Mouse (Mus musculus): Measurements from ENCODE around the gene Kcnf1. TPM values are rescaled to one million over a fixed set of nuclear protein-coding genes. Genes with fewer than 3 reads are reported as not detected.

Kcnf1 gene
- total RNA-seq (2021), result 10 to 100 TPM; 41.3 to 53.9 TPM
- long read RNA-seq, full-length matches to known transcripts, result 66 of 66 reads
- long read RNA-seq, partial matches to known transcripts, result 0 of 66 reads
- long read RNA-seq, other reads (novel, unspliced or antisense), result 0 of 66 reads

DNA sequence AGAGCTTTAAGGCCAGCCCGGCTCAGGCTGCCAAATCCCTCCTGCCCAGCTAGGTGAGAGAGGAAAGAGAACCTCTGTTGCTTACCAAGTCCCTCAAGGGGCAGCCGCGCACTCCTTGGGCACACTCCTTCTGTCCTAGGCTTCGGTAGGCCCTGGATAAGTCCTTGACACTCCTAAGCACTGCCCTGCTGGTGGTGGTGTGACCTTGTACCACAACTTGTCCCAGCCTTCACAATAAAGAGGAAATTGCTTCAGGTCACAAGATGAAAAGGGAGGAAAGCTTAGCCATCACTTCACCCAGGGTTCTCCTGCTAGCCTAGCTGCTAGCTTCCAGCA, at the start of gene Kcnf1:
TSS of gene Kcnf1 (minus strand) at position 132 of the 336 bp plus-strand sequence.
- DNase-seq (ENCODE audit: low spot score in 2 of 2), result no peak

GRCm38 (mm10) chr12:17225012-17225411, 48.3 kb upstream of the Kcnf1 start:
- no peak for DNase-seq (ENCODE audit: low spot score in 2 of 2)

DNA sequence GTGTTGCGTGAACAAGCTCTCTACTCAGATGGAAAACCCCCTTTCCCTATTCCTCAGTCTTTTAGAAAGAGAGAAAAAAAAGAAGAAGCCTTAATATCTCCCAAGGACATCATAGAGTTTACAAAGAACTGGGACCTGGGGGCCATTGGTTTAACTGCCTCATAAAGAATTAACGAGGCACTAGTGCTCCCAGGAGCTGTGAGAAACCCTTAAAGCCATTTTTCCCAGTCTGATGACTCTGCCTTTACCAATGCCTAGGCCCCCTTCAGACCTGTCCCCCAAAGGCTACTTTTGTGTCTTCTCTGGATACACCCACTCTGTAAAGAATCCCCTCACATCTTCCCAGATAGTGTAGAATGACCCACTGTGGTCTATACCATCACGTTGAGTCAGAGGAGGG, 46.4 kb upstream of the Kcnf1 start:
- DNase-seq (ENCODE audit: low spot score in 2 of 2), result no peak

DNA sequence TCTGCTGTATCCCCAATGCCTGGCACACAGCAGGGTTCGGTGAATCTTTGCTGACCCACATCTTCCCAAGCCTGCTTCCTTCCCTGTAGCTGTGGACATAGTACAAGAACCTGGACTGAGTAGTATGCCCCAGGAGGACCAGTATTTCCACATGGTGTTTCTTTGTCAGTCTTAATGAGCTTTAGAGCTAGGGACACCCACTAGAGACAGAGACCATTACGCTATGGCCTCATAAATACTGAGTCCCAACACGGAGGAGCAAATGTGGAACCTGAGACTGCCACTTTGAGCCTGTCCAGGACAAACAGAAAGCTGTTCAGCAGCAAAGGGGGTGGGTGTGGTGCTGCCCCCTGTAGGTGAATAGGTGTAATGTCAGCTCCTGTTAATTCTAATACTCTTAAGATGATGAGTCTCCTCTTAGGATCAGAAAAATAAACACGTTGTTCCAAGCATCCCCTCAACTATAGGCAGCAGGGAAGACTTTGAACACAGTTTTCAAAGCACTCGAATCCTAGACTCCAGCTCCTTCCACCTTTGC, 45.3 kb upstream of the Kcnf1 start:
- no peak for DNase-seq (ENCODE audit: low spot score in 2 of 2)

DNA sequence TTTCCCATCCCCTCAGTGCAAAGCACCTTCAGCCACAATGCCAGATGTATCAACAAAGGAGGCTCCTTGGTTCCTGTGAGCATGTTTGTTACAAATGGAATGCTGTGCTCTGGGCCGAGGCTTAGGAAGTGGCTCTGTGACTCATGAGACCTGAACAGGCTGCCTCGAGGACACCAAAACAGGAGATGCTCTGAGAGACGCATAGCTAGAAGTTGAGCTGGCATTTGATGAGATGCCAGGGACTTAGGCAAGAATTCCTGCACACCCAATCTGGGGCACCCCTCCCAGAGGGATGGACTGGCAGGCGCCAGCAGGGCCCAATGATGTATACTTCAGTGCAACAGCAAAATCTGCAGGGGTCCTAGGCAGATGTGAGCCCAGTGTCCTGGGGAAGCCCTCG, 43.9 kb upstream of the Kcnf1 start:
- no peak for DNase-seq (ENCODE audit: low spot score in 2 of 2)

- no peak for DNase-seq (ENCODE audit: low spot score in 2 of 2)
These were observed 42.4 kb upstream of the Kcnf1 start for GRCm38 (mm10) chr12:17219107-17219506.

GRCm38 (mm10) chr12:17218390-17218789, 41.7 kb upstream of the Kcnf1 start:
- DNase-seq (ENCODE audit: low spot score in 2 of 2), result peak in 1 of 2 experiments; percentile 38

- no peak for DNase-seq (ENCODE audit: low spot score in 2 of 2)
These were observed 39.1 kb upstream of the Kcnf1 start for GRCm38 (mm10) chr12:17215751-17216150.

- DNase-seq (ENCODE audit: low spot score in 2 of 2), result no peak
These were observed 26.0 kb upstream of the Kcnf1 start for GRCm38 (mm10) chr12:17202492-17203322.

DNA sequence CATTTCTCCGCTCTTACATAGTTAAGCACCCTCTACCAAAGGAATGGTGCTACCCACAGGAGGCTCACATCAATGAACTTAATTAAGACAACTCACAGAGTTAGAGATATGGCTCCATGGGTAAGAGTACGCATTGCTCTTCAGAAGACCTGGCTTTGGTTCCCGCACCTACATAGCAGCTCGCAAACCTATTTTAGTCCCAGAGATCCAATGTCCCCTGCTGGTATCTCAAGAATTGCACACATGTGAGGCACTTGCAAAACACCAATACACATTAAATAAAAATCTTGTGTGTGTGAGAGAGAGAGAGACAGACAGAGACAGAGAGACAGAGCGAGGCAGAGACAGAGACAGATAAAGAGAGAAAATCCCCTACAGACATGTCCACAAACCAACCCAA, 21.9 kb upstream of the Kcnf1 start:
- DNase-seq (ENCODE audit: low spot score in 2 of 2), result no peak

DNA sequence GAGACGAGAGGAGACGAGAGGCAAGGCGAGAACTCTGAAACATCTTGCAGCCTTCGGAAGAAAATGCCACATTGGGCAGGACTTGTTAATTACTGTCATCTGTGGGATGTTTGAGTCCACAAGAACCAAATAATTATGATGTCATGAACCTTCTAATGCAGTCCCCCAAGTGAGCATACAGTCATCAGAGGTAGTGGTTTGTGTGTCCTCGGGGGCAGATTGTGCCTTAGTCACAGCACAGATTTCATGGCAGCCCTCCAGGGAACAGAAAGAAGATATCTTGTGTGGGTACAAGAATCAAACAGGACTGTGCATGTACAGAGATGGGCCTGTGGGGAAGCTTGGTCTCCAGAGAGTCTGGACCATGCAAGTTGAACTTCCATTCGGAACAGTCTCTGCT, 17.5 kb upstream of the Kcnf1 start:
- peak in 1 of 2 experiments; percentile 62 for DNase-seq (ENCODE audit: low spot score in 2 of 2)

- no peak for DNase-seq (ENCODE audit: low spot score in 2 of 2)
These were observed 16.6 kb upstream of the Kcnf1 start for GRCm38 (mm10) chr12:17193311-17193710.

GRCm38 (mm10) chr12:17192887-17193286, 16.2 kb upstream of the Kcnf1 start:
- DNase-seq (ENCODE audit: low spot score in 2 of 2), result peak in 1 of 2 experiments; percentile 56

DNA sequence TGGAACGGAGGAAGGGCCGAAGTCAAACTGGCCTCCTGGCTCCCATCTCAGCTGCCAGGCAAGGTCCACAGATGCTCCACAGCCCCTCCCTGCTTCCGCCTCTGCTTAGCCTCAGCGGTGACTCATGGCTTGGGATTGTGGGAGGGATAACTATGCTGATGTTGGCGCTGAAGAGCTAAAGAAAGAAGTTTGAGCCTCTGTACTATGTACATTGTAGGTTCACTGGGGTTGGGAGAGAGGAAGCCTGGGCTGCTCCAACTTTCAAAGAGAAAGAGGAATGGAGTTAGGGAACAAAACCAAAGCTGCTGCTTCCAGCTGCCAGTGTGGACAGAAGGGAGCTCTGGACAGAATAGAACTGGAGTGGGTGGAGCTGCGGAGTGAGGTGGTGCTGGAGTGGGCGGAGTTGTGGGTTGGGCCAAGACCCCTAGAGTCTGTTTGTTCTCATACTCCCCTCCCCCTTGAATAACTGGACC, 7.7 kb upstream of the Kcnf1 start:
- DNase-seq (ENCODE audit: low spot score in 2 of 2), result no peak

- DNase-seq (ENCODE audit: low spot score in 2 of 2), result no peak
These were observed 7.1 kb upstream of the Kcnf1 start for GRCm38 (mm10) chr12:17183788-17184187.

GRCm38 (mm10) chr12:17176041-17176756, 489 bp downstream of the Kcnf1 start:
- DNase-seq (ENCODE audit: low spot score in 2 of 2), result peak; percentile 59 to 76

GRCm38 (mm10) chr12:17175531-17175951, 1.1 kb downstream of the Kcnf1 start:
- DNase-seq (ENCODE audit: low spot score in 2 of 2), result no peak

DNA sequence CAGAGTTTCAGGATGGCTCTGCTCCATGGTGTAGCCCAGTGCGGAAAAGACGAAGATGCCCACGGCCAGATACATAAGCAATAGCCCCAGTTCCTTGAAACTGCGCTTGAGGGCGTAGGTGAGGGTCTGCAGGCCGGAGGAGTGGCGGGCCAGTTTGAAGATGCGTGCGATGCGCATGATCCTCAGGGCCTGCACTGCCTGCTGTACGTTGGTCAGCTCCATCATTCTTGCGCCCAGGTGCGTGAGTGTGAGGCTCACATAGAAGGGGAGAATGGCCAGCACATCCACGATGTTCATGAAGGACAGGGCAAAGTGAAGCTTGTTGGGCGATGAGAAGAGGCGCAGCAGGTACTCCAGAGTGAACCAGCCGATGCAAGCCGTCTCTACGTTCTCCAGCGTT, 1.6 kb downstream of the Kcnf1 start:
- DNase-seq (ENCODE audit: low spot score in 2 of 2), result no peak

DNA sequence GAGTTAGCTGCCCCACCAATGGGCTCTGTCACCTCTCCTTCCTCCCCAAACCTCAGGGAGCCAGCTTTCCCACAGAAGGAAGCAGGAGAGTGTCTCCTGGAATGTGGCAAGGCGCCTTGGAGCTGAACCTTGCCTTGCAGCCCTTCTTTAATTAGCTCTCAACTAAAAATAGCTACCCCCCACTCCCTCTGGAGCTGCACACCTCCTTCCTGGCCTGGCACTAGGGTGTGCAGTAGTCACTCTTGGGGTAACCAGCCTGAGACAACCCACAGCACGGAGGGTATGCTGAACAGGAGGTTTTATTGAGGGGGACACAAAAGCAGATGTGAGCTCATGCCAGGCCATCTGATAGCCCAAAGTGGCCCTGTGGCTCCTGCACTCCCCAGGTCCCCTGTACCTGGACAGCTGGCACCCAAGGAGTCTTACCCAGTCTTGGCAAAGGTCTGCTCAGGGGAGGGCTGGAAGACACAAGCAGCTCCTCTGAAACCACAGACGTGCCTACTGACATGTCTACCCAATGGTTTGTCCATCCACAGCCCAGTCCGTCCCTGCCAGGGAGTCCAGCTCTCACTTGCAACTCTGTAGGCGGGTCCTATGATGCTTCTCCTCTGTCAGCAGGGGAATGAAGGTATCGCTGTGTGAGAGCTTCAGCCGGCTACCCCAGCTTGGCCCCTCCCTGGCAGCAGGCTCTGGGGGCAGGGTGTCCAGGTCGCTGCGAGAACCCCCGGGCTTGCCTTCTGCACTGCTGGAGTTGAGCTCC, 2.4 kb downstream of the Kcnf1 start:
- no peak for DNase-seq (ENCODE audit: low spot score in 2 of 2)

GRCm38 (mm10) chr12:17170406-17170805, 6.3 kb downstream of the Kcnf1 start:
- peak in 1 of 2 experiments; percentile 44 for DNase-seq (ENCODE audit: low spot score in 2 of 2)

DNA sequence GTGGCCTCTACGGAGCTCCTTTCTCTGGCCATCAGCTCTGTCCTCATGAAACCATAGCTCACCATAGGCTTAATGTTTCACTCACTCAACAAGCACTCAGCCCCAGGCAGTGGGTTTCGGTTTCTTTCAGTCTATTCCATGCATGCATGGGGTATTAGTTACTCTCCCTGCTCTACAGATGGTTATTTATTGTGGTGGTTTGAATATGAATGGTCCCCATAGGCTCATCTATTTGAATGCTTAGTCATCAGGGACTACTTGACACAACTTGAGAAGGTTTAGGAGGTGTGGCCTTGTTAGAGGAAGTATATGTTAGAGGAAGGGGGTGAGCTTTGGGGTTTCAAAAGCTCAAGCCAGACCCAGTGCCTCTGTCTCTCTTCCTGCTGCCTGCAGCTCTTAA, 10.6 kb downstream of the Kcnf1 start:
- DNase-seq (ENCODE audit: low spot score in 2 of 2), result no peak

All from layer of hippocampus, adult 18-20 months (tissue).